Mouse (Mus musculus): ENCODE results near the gene Tgm1.

GRCm38 (mm10) chr14:55713729-55714122 lies at the start of gene Tgm1:
- TF ChIP-seq CTCF (IDR thresholded peaks at IDR 0.05) (no peak), EP300 (IDR thresholded peaks at IDR 0.05) (no peak)

Measured in lung, postnatal 0 days (tissue).